Mouse (Mus musculus) liver, embryonic 13.5 days (tissue): Measurements from ENCODE around the gene Hexim1. TPM values are rescaled to one million over a fixed set of nuclear protein-coding genes. Genes with fewer than 3 reads are reported as not detected.
A peak's percentile ranks its signal among the peaks of the same experiment; 100 is the strongest.

Experiments used
- ATAC-seq: fragments of 200-750 bp; cut with Nextera tagmentation; 2 replicates; pipeline ENCODE4 v1.8.0; 2017; ENCODE audit warnings: low read depth, mild to moderate bottlenecking, moderate number of reproducible peaks, moderate library complexity
- DNase-seq: peaks from one replicate; pipeline ENCODE4 v3.0.0; 2022
- H3K27ac ChIP-seq: fragments of 300-500 bp; sonication (generic); 2 replicates; pipeline ENCODE4 v1.5.1; 2015; ENCODE audit warnings: moderate library complexity, mild to moderate bottlenecking, inconsistent platforms
- H3K27me3 ChIP-seq: fragments of 300-500 bp; sonication (generic); 2 replicates; pipeline ENCODE4 v1.6.1; 2015; ENCODE audit warnings: mild to moderate bottlenecking, inconsistent platforms
- H3K36me3 ChIP-seq: fragments of 300-500 bp; sonication (generic); 2 replicates; pipeline ENCODE4 v1.6.1; 2015; ENCODE audit warnings: mild to moderate bottlenecking, inconsistent platforms
- H3K4me1 ChIP-seq: fragments of 300-500 bp; sonication (generic); replicated peaks from 2 replicates; pipeline ENCODE4 v1.6.1; 2015; ENCODE audit warnings: inconsistent platforms
- H3K4me2 ChIP-seq: fragments of 300-500 bp; sonication (generic); 2 replicates; pipeline ENCODE4 v1.6.1; 2015; ENCODE audit warnings: inconsistent platforms, mild to moderate bottlenecking, moderate library complexity
- H3K4me3 ChIP-seq: fragments of 300-500 bp; sonication (generic); replicated peaks from 2 replicates; pipeline ENCODE4 v1.5.1; 2015; ENCODE audit warnings: mild to moderate bottlenecking, inconsistent platforms
- H3K9ac ChIP-seq: fragments of 300-500 bp; sonication (generic); 2 replicates; pipeline ENCODE4 v1.6.1; 2015; ENCODE audit warnings: mild to moderate bottlenecking, inconsistent platforms
- H3K9me3 ChIP-seq: fragments of 300-500 bp; sonication (generic); replicated peaks from 2 replicates; pipeline ENCODE4 v1.6.1; 2016; ENCODE audit warnings: inconsistent platforms
- WGBS: fragments of 180-500 bp; shearing (Covaris S2); methylation state at CpG from one replicate; pipeline ENCODE4 v1.1.7; 2015; ENCODE audit not compliant: insufficient replicate concordance; 5-methylcytosine and 5-hydroxymethylcytosine counted together
- polyA plus RNA-seq: library from polyadenylated mRNA; unstranded; fragments of >200 nt; fragmentation: Nextera tagmentation; extraction: Ambion mirVana; gene quantifications from 2 replicates; pipeline ENCODE4 v1.2.1, GENCODE M21; 2015

Hexim1 gene
- polyA plus RNA-seq, 1 experiment from 2014 or later = 2.6 TPM

GRCm38 (mm10) chr11:103120315-103120714, 4.3 kb downstream of the Hexim1 start:
- ATAC-seq = no peak

GRCm38 (mm10) chr11:103131701-103132575, 15.9 kb downstream of the Hexim1 start, which contains the start of gene Hexim2:
TSS of gene Hexim2 (plus strand) at chr11:103132429.
- no peaks in the 10 kb centered on the region for H3K36me3 ChIP-seq
- ATAC-seq (peak; percentile 36), DNase-seq (peak; percentile 51)
- peak within 1 kb of the TSS; percentile 97 for H3K27ac ChIP-seq
- H3K4me2 ChIP-seq = peak within 1 kb of the TSS; percentile 85
- H3K4me3 ChIP-seq = peak within 1 kb of the TSS; percentile 96
- 1% methylated on average over 39 of the region's 39 CpGs for WGBS
- H3K9me3 ChIP-seq = no peaks in the 10 kb centered on the region
- no peaks in the 10 kb centered on the region for H3K27me3 ChIP-seq
- H3K4me1 ChIP-seq = peaks cover 58% of the 10 kb centered on the region
- peak within 1 kb of the TSS; percentile 100 for H3K9ac ChIP-seq

More at GRCm38 (mm10) chr11:103120315-103120714, 4.3 kb downstream of the Hexim1 start:
- H3K4me1 ChIP-seq = peaks cover 28% of the 10 kb centered on the region
- no peaks in the 10 kb centered on the region for H3K27me3 ChIP-seq
- no peak overlapping the region for H3K4me3 ChIP-seq
- no peak overlapping the region for H3K9ac ChIP-seq
- no peaks in the 10 kb centered on the region for H3K36me3 ChIP-seq
- no peak overlapping the region for H3K4me2 ChIP-seq
- WGBS = 76% methylated on average over 5 of the region's 5 CpGs
- H3K27ac ChIP-seq = no peak overlapping the region
- no peaks in the 10 kb centered on the region for H3K9me3 ChIP-seq
- no peak for DNase-seq

DNA sequence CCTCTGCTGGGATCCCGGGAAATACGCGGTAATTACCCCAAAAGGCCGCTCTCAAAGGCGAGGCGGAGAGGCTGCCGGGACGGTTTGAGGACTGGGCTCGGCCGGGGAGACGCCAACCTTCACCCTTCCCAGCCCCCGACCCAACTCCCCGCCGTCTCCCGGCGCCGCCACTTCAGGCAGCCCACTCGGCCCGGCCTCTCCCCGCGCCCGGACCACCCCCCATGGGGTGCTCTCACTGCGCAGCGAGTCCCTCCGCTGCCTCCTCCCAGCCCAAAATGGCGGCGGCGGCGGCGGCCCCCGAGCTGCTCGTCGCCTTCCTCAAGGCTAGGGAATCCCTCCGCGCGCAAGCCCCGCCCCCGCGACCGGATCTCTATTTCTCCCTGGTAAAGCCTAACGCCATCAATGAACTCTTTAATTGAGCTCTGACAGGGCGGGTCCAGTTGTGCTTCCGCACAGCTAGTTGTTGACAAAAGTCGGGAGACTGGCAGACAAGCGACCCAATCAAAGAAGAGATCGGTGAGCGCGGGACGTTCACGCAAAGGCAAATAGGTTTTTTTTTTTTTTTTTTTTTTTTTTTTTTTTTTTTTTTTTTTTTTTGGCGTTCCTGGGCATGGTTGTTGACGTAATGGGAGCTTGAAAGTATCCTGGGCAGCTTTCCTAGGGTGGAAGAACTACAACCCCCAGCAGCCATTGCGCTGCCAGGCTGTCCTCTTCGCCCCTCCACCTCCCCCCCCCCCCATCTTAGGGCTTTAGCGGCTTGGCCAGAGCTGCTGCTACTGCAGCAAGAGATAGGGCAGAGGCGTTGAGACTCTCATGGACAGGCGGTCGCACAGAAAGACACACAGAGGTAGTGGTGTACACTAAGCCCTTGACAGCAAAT, 16.8 kb downstream of the Hexim1 start:
- Histone ChIP-seq H3K9me3 (no peaks in the 10 kb centered on the region), H3K9ac (peak overlapping the region; percentile 100), H3K27ac (peak overlapping the region; percentile 97), H3K4me3 (peak overlapping the region; percentile 96), H3K27me3 (no peaks in the 10 kb centered on the region), H3K4me1 (peaks cover 63% of the 10 kb centered on the region), H3K4me2 (peak overlapping the region; percentile 85), H3K36me3 (no peaks in the 10 kb centered on the region)
- ATAC-seq = peak; percentile 84
- DNase-seq = peak; percentile 99
- under 1% methylated on average over 56 of the region's 58 CpGs for WGBS

DNA sequence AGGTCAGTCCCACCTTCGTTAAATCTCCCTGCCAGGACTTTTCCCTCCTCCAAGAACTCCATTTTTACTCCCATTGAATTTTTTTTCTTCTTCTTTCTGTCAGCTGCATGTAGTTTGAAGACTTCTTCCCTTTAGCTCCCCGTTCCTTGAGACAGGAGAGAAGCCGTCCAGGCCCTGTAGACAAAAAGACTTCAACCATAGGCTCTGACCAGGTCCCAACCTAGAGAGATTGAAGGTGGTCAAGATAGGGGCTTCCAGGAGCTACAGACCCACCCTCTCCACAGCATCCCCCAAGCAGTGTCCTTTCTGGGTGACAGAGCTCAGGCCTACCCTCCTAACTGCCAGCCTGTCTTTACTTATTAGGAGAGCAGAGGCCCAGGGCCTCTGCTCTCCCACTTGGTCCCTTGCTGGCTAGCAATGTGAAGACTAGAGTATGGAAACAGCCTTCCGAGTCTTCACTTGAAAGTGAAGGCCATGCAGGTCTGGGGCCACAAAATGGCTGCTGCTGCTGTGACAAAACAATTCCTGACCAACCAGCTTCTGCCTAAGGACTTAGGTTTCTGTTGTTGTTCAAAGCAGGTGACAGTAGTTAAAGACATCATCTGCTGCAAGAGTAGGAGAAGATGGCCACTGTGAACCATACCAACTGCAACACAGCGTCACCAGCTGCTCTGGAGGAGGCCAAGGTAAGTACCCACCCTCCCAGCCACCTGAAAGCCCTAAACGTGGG, 17.6 kb downstream of the Hexim1 start:
- WGBS = 31% methylated on average over 6 of the region's 6 CpGs
- peaks cover 63% of the 10 kb centered on the region for H3K4me1 ChIP-seq
- ATAC-seq = peak; percentile 19

DNA sequence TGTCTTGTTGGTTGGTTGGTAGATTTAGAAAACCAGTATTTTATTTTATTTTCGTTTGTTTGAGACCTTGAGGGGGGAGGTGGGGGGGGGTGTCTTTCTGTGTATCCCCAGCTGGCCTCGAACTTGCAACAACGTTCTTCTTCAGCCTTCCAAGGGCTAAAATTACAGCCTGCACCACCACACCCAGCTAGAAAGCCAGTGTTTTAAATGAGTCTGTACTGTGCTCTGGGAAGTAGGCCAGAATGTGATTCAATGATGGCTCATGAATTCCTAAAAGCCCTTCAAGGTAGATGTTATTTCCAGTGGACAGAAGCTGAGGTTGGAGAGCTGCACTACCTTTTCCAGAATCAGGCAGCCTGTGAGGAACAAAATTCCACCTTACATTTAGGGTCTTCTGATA, 18.2 kb downstream of the Hexim1 start:
- Histone ChIP-seq H3K36me3 (peaks cover 13% of the 10 kb centered on the region), H3K27ac (peak overlapping the region; percentile 97), H3K4me1 (peaks cover 63% of the 10 kb centered on the region), H3K9ac (peak overlapping the region; percentile 85), H3K9me3 (no peaks in the 10 kb centered on the region), H3K4me3 (peak overlapping the region; percentile 96; the same call in 1 of the 2 replicates), H3K27me3 (no peaks in the 10 kb centered on the region), H3K4me2 (peak overlapping the region; percentile 85)
- ATAC-seq (no peak), DNase-seq (no peak)
- WGBS = 54% methylated on average over 3 of the region's 3 CpGs

More for the DNA sequence above, 17.6 kb downstream of the Hexim1 start:
- H3K9me3 ChIP-seq = no peaks in the 10 kb centered on the region
- DNase-seq = no peak
- peak overlapping the region; percentile 85 for H3K4me2 ChIP-seq
- H3K27me3 ChIP-seq = no peaks in the 10 kb centered on the region
- H3K9ac ChIP-seq = peak overlapping the region; percentile 85
- H3K4me3 ChIP-seq = peak overlapping the region; percentile 96
- H3K27ac ChIP-seq = peak overlapping the region; percentile 97
- peaks cover 7% of the 10 kb centered on the region for H3K36me3 ChIP-seq

DNA sequence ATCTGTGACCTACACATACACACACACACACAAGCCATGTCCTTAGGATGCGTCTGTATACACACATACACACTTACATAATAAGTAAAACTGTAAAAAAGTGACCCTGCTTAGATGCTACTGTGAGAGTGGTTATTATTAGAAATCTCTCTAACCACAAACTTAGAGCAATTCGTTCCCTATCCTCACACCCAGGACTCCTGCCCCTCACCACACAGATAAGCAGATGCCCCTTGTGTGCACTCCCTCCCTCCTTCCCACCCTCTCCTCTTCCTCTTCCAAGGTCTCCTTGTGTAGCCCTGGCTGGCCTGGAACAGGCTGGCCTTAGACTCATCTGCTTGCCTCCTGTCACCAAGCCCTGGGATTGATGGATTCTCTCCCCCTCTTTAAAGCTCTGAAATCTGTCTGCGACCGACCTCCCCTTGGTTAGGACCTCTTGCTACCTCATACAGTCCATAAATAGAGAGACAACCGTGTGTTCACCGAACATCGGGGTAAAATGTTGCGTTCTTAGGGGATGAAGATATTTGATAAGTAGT, 20.1 kb downstream of the Hexim1 start:
- ATAC-seq = peak; percentile 13; the same call in 1 of the 2 replicates

GRCm38 (mm10) chr11:103139951-103140762, 24.1 kb downstream of the Hexim1 start:
- no peak for ATAC-seq

More for the DNA sequence above, 20.1 kb downstream of the Hexim1 start:
- Histone ChIP-seq H3K4me2 (peak overlapping the region; percentile 85), H3K27me3 (no peaks in the 10 kb centered on the region), H3K4me3 (no peak overlapping the region), H3K4me1 (peaks cover 57% of the 10 kb centered on the region), H3K9ac (peak overlapping the region; percentile 85), H3K9me3 (no peaks in the 10 kb centered on the region), H3K36me3 (peaks cover 20% of the 10 kb centered on the region), H3K27ac (peak overlapping the region; percentile 97)
- WGBS = 15% methylated on average over 8 of the region's 8 CpGs
- peak; percentile 35 for DNase-seq

GRCm38 (mm10) chr11:103140763-103141100, 24.7 kb downstream of the Hexim1 start:
- H3K36me3 ChIP-seq = peaks cover 20% of the 10 kb centered on the region
- ATAC-seq (no peak), DNase-seq (no peak)
- no peaks in the 10 kb centered on the region for H3K27me3 ChIP-seq
- 62% methylated on average over 6 of the region's 6 CpGs for WGBS
- H3K4me1 ChIP-seq = peaks cover 63% of the 10 kb centered on the region
- H3K4me2 ChIP-seq = no peak overlapping the region
- H3K27ac ChIP-seq = peak overlapping the region; percentile 67
- H3K4me3 ChIP-seq = no peak overlapping the region
- no peaks in the 10 kb centered on the region for H3K9me3 ChIP-seq
- H3K9ac ChIP-seq = no peak overlapping the region

More at GRCm38 (mm10) chr11:103139951-103140762, 24.1 kb downstream of the Hexim1 start:
- Histone ChIP-seq H3K4me1 (peaks cover 65% of the 10 kb centered on the region), H3K4me3 (no peak overlapping the region), H3K36me3 (peaks cover 20% of the 10 kb centered on the region), H3K9ac (no peak overlapping the region), H3K9me3 (no peaks in the 10 kb centered on the region), H3K4me2 (no peak overlapping the region), H3K27me3 (no peaks in the 10 kb centered on the region), H3K27ac (peak overlapping the region; percentile 67)
- no peak for DNase-seq
- WGBS = 82% methylated on average over 14 of the region's 14 CpGs

DNA sequence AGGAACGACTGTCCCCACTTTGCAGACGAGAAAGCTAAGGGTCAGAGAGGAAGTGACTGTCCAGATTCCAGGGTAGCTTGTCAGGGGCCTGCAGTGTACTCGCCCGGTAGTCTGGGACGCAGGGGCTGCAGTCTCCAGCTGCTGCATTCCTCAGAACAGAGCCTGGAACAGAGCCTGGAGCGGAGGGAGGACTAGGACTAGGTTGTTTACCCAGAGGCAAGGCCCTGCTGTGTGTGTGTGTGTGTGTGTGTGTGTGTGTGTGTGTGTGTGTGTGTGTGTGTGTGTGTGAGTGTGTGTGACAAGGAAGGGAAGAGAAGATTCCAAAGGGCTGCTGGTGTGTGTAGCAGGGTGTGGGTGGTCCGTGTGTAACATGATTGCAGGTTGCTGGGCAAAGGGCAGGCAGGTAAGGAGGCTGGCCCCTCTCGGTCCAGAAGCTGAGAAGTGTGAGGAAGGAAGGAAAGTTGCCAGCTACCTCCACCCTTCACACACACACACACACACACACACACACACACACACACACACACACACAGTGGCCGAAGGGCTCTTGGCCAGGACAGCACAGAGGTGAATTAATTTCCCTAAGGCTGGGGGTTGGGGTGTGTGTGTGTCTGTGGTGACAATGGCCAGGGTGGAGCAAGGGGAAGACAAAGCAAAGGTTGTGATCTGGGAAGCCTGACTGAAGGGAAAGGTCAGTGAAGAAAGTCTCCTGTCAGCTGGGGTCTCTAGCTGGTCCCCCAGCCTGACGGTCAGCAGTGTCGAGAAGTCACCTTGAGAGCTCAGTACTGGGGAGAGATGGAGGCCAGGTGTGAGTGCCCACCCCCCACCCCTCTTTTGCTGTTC, 25.3 kb downstream of the Hexim1 start:
- Histone ChIP-seq H3K4me3 (no peak overlapping the region), H3K36me3 (peaks cover 20% of the 10 kb centered on the region), H3K27me3 (no peaks in the 10 kb centered on the region), H3K4me1 (peaks cover 57% of the 10 kb centered on the region), H3K9me3 (no peaks in the 10 kb centered on the region), H3K27ac (peak overlapping the region; percentile 67), H3K4me2 (no peak overlapping the region), H3K9ac (peak overlapping the region; percentile 6; the same call in 1 of the 2 replicates)
- ATAC-seq (no peak), DNase-seq (no peak)
- 47% methylated on average over 11 of the region's 11 CpGs for WGBS
